Mouse (Mus musculus): Measurements from ENCODE around the gene Cdh12.

DNA sequence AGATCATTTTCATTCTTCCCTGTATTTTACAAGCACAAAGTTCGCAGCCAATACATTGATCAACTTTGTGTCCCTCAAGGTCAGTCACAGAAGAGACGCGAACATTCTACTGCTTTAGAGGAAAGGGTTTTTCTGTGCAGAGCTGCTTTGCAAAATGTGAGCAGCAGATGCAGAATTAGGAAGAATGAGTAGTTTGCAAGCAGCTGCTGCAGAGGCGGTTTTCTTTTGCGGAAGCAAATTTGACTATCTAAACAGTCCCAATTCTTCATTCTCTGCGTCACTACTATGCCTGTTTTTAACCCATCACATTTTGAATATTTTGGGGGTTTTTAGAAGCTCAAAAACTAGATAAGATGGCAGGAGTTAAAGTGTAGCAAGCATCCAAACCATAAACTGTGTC lies 956.1 kb downstream of the Cdh12 start:
- TF ChIP-seq CTCF (IDR thresholded peaks at IDR 0.05; ENCODE audit: control insufficient read depth, insufficient read depth, insufficient replicate concordance, low read depth, low read length) (no peak), POLR2A (IDR thresholded peaks at IDR 0.05; ENCODE audit: control insufficient read depth, low read depth, low read length) (no peak)
